In genomic region chr10:75501641-75502040, GRCm38 (mm10) we compare ENCODE assay signal across 13 mouse cellular contexts.
"Had no signal": no experiment of that assay in that cellular context is flagged by ENCODE, and none has a peak within 500 bp of the region (broad histone marks: within the 10 kb centered on the region; RNA-seq: fewer than 3 reads in every experiment).

No protein-coding gene starts in this region.

- H3K4me3 ChIP-seq: intestine, embryonic 15.5 days; limb, embryonic 15.5 days; midbrain, embryonic 13.5 days; myocyte; neural tube, embryonic 15.5 days had no signal

- H3K27me3 ChIP-seq: intestine, embryonic 15.5 days; limb, embryonic 15.5 days; midbrain, embryonic 13.5 days; neural tube, embryonic 15.5 days had no signal

- H3K9ac ChIP-seq: intestine, embryonic 15.5 days; limb, embryonic 15.5 days; midbrain, embryonic 13.5 days; neural tube, embryonic 15.5 days had no signal

- H3K36me3 ChIP-seq: intestine, embryonic 15.5 days; neural tube, embryonic 15.5 days had no signal

- DNase-seq: kidney, postnatal 14 days; layer of hippocampus, adult 9-11 months; layer of hippocampus, postnatal 36 days; lung, adult 2 months; right cerebral cortex, adult 18-20 months; right cerebral cortex, postnatal 25 days; thymus, postnatal 36 days had no signal

- H3K9me3 ChIP-seq: intestine, embryonic 15.5 days; limb, embryonic 15.5 days; midbrain, embryonic 13.5 days; neural tube, embryonic 15.5 days had no signal

- H3K4me2 ChIP-seq: intestine, embryonic 15.5 days; limb, embryonic 15.5 days; midbrain, embryonic 13.5 days; neural tube, embryonic 15.5 days had no signal

- ATAC-seq: intestine, embryonic 15.5 days; lung, postnatal 0 days; midbrain, embryonic 13.5 days had no signal

- H3K4me1 ChIP-seq: intestine, embryonic 15.5 days; limb, embryonic 15.5 days; midbrain, embryonic 13.5 days; neural tube, embryonic 15.5 days had no signal

- H3K27ac ChIP-seq: intestine, embryonic 15.5 days; limb, embryonic 15.5 days; midbrain, embryonic 13.5 days; neural tube, embryonic 15.5 days had no signal
